In the genomic region with DNA sequence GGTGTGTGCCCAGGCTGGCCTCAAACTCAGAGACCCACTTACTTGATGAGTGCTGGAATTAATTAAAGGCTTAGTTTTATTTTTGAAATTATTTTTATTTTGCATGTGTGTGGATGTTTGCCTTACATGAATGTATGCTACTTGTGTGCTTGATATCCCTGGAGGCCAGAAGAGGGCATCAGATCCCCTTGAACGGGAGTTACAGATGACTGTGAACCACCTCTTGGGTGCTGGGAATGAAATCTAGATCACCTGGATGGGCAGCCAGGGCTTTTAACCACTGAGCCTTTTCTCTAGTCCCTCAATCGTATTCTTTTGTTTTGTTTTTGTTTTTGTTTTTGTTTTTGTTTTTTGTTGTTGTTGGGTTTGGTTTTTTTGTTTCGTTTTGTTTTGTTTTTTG, we compare ENCODE assay signal across 17 mouse cellular contexts. TPM values are rescaled to one million over a fixed set of nuclear protein-coding genes. Genes with fewer than 3 reads are reported as not detected.
"Had no signal": no experiment of that assay in that cellular context is flagged by ENCODE, and none has a peak within 500 bp of the region (broad histone marks: within the 10 kb centered on the region; RNA-seq: fewer than 3 reads in every experiment).

No protein-coding gene starts in this region.

- H3K27me3 ChIP-seq: limb, embryonic 12.5 days had no signal

- DNase-seq: kidney, adult 18-20 months; kidney, postnatal 4 days; lung, adult 2 months; lung, postnatal 36 days; midbrain, embryonic 14.5 days; right cerebral cortex, adult 18-20 months; thymus, adult 18-20 months; thymus, postnatal 14 days had no signal

- H3K9me3 ChIP-seq: limb, embryonic 12.5 days; neural tube, embryonic 15.5 days had no signal

- H3K36me3 ChIP-seq: limb, embryonic 12.5 days; neural tube, embryonic 15.5 days had no signal

- H3K4me2 ChIP-seq: limb, embryonic 12.5 days; neural tube, embryonic 15.5 days had no signal

- H3K9ac ChIP-seq: limb, embryonic 12.5 days; neural tube, embryonic 15.5 days had no signal

- H3K4me3 ChIP-seq: layer of hippocampus, adult 2 months; limb, embryonic 12.5 days; myocyte; neural tube, embryonic 15.5 days had no signal

- H3K27ac ChIP-seq: layer of hippocampus, adult 2 months; limb, embryonic 12.5 days; neural tube, embryonic 15.5 days had no signal

- ATAC-seq: lung, postnatal 0 days had no signal

RNA-seq across cellular contexts. Expression of gene Ampd1, which starts 52.3 kb away (rescaled TPM):
- total RNA-seq: layer of hippocampus, adult 2 months; layer of hippocampus, postnatal 10 days; left cerebral cortex, postnatal 36 days; megakaryocyte progenitor cell, adult 5-6 weeks had no signal
- polyA plus RNA-seq: liver, adult 2 months; midbrain, embryonic 14.5 days had no signal
